Mouse (Mus musculus) left cerebral cortex, adult 2 months (tissue): ENCODE results near the gene Rlbp1. TPM values are rescaled to one million over a fixed set of nuclear protein-coding genes. Genes with fewer than 3 reads are reported as not detected.

Source experiments
- DNase-seq, 2 experiments: peaks; one replicate each; pipeline ENCODE4 v3.0.0; 2021 to 2022; ENCODE audit warnings: low spot score in 2 of 2, mixed read lengths in 1 of 2; ENCODE audit errors: extremely low spot score in 1 of 2
- H3K27ac ChIP-seq: fragments of 200-600 bp; 2 replicates; pipeline ENCODE4 v1.8.1; 2022
- H3K4me3 ChIP-seq: fragments of 200-600 bp; 2 replicates; pipeline ENCODE4 v1.8.1; 2022
- CTCF ChIP-seq: fragments of 200-600 bp; IDR thresholded peaks from 2 replicates; pipeline ENCODE4 v1.8.1; 2022; ENCODE audit warnings: antibody characterized with exemption, mild to moderate bottlenecking, moderate library complexity
- intact Hi-C: fragments of 180-260 bp; cut with DNase I; formaldehyde crosslinking; loops from one replicate; pipeline ENCODE4 v1.15.1; 2025
- total RNA-seq, 2 experiments: library from RNA; stranded (reverse); gene quantifications; 2 replicates each; pipeline ENCODE4 v1.2.3; 2021

The Rlbp1 gene
- total RNA-seq, 2 experiments from 2014 or later: 21.7 to 22.1 TPM

DNA sequence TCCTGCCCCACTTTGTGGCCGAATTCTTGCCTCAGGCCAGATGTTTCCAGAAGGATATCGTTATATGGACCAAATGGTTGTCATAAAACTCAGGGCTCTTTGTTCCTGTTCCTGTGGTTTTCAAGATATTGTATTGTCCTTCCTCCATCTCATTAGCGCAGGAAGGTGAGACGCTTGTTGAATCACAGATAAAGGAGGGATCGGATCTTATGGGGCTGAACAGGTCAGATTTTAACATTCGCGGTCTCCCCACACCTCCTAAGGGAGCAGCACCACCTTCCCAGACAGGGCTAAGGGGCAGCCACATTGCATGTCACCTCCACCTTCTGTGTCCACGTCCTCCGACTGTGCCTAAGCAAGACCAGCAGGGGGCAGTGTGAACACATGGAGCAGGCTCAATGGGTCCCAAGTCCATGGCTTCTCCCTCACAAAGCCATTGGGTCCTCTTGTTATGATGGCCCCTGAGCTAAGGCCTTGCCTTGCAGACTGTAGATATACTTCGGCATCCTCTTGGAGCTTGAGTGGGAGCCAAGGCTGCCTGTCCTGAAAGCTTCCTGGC is 15.4 kb downstream of the Rlbp1 start:
- Histone ChIP-seq H3K27ac (no peak overlapping the region), H3K4me3 (no peak overlapping the region)
- DNase-seq: peak; percentile 71 to 82
- peak; percentile 93 for TF ChIP-seq CTCF
- intact Hi-C loops: loop anchor here (2.0 to 5.0 kb wide), 2 partner anchors 93 to 226 kb away; no protein-coding TSS in a partner anchor

DNA sequence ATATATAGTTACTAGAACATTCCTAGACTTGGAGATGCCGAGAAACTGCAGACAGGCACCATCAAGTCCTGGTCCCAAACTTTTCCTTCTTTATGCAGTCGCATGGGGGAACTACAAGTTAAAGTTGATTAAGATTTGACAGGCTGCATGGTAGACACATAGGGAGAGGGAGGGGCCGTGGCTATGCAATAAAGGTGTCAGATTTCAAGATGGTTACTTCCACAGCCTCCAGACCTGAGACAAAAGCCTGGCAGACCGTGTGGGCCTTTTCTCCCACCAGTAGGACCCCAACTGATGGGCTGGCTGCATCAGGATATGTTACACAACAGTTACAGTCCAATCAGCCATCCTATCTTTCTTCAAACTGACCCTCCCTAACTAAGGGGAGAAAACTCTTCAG is 17.4 kb downstream of the Rlbp1 start:
- intact Hi-C loops: no loop called here
- H3K4me3 ChIP-seq: no peak overlapping the region
- DNase-seq: no peak
- no peak overlapping the region for H3K27ac ChIP-seq
- TF ChIP-seq CTCF: no peak

DNA sequence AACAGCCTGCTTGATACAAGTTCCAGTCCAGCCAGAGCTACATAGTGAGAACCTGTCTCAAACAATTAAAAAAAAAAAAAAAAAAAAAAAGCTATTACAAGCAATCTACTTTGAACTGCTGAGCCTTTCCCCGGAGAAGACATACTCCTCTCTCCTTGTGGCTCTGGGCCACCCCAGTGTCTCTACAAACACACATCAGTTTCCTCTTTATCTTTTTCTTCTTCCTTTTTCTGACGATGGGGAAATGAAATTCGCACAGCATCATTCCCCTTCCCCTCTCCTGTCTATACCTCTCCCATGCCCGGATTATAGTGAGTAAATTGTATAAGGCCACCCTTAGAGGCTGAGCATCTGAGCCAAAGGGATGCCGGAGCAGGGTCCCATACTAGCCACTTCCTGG is 18.2 kb downstream of the Rlbp1 start:
- Histone ChIP-seq H3K4me3 (no peak overlapping the region), H3K27ac (no peak overlapping the region)
- intact Hi-C loops: no loop called here
- no peak for DNase-seq
- no peak for TF ChIP-seq CTCF

DNA sequence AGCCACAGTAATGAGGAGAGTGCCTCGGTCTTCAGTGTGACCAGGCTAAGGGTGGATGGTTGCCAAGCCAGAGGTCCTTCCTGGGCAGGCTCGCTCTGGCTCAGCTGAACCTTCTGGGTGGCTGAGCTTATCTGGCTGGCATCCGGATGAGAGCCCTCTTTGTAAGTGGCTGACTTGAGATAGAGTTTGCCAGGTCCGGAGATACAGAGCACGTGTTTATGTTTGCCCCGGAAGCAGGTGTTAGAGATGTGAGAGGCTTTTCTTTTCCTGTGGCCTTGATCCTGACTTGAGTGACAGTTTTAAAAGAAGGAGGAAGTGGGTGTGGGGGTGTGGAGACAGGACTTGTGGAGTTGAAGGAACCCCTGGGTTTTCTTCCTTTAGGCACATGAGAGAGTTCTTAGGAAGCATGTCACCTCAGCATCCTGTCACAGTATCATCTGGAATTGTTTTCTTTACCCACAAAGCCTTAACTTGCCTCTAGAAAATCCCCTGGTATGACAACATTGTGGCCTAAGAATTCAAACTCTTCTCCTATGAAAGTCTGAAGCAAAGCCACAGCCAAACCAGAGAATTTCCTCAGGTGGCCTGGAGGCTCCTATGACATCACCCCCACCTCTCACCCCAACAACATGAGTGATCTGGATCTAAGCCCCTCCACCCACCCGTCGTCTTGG is 23.3 kb downstream of the Rlbp1 start:
- Histone ChIP-seq H3K4me3 (no peak overlapping the region), H3K27ac (peak overlapping the region; percentile 79)
- no peak for TF ChIP-seq CTCF
- no peak for DNase-seq
- intact Hi-C loops: no loop called here

DNA sequence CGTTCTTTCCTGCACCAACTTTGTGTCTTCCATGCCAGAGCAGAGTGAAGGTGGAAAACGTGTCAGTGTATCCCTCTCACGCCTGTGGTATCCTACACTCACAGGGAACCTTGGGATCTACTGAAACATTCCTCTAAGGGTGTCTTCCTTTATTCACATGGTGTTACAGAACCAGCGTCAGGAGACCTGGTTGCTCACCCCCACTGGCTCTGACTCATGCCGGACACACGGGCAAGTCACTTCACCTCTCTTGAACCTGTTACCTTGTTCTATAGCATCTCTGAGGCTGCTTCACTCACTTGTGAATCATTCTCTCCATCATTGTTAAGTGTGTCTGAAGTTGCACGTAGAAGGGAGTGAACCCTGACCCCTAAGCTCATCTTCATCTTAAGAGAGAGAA is 24.0 kb downstream of the Rlbp1 start:
- no peak for TF ChIP-seq CTCF
- no peak for DNase-seq
- Histone ChIP-seq H3K27ac (peak overlapping the region; percentile 79), H3K4me3 (no peak overlapping the region)
- intact Hi-C loops: no loop called here

DNA sequence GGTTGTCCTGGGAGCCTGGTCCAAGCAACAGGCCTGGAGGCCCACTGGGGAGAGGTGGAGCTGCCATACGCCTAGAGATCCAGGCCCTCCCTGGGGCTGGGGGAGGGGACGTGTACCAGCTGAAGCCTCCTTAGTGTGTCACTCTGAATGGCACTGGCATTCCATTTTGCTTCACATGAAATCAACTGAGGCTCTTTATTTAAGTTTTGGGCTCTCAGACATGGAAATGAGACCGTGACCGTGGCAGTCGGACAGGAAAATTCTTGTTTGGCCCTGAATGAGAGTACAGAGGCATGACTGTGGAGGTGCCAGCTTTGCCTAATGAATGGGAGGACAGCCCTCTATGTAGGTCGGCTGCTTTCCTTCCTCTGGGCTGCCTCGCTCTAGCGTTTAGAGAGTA is 24.6 kb downstream of the Rlbp1 start:
- TF ChIP-seq CTCF: no peak
- Histone ChIP-seq H3K27ac (peak overlapping the region; percentile 79), H3K4me3 (no peak overlapping the region)
- intact Hi-C loops: no loop called here
- DNase-seq: no peak

DNA sequence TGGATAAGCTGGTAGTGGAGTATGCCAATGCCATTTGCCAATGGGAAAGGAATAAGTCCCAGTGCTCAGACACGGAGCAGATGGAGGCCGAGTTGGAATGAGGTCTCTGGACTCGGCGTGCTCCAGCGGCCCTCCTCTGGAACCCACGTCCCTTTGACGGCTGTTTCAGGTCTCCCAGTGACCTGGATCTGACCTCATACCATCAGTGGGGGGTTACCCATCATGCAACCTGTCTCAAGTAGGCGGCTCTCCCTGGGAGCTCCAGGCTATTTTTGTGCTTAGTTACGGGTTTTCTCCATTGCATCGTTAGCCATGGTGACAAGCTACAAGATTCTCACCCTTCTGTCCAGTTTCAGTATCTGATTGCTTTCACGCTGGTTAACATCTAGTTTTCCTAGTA is 26.8 kb downstream of the Rlbp1 start:
- DNase-seq: no peak
- intact Hi-C loops: no loop called here
- no peak overlapping the region for H3K4me3 ChIP-seq
- TF ChIP-seq CTCF: no peak
- H3K27ac ChIP-seq: peak overlapping the region; percentile 84

DNA sequence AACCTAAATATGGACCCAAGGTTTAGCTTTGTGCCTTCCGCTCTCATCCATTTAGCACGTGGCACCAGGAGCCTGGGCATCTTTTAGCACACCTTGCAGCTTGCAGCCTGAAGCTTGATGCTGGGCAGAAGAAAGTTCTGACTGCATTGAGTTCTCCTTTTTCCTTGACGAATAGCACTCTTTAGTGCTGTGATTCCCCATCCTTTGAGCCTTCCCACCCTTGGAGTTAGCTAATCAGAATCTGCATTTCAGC is 27.7 kb downstream of the Rlbp1 start:
- Histone ChIP-seq H3K4me3 (no peak overlapping the region), H3K27ac (peak overlapping the region; percentile 84)
- DNase-seq: no peak
- no peak for TF ChIP-seq CTCF
- intact Hi-C loops: loop anchor here (2.0 kb wide), 1 partner anchor 88 kb away; no protein-coding TSS in a partner anchor

DNA sequence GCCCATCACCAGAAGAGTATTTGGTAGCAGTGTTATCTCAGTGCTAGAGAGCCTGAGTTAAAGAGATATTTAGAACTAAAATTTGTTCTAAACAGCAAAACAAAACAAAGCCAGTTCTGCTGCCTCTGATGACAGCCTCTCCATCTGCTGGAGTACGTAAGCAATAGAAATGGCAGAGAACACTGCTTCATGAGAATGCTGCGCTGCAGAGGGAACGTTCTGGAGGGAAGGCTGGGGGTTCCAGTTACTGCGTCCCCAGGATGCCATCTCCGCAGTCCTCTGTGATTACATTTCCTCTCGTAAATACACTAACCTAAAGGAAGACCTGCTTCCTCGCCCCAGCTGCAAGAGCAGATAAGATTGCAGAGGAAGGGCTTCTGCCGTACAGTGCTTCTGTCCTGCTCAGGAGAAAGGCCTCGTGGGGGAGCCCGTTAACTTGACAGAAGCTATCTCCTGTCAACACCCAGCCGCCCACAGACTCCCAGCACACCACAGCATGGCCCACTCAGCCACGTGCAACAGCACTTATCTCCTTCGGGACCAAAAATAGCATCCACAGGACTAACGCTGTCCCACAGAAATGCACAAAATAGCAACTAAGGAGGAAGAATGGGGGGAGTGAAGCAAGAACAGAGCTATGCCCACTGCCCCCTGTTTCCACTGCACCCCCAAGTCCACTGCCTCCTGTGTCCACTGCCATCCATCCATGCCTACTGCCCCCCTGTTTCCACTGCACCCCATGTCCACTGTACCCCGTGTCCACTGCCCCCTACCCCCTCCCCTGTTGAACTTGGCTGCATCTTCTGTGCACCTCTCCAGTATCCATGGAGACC is 28.3 kb downstream of the Rlbp1 start:
- Histone ChIP-seq H3K4me3 (no peak overlapping the region), H3K27ac (peak overlapping the region; percentile 84)
- intact Hi-C loops: loop anchor here (2.0 kb wide), 1 partner anchor 88 kb away; no protein-coding TSS in a partner anchor
- peak; percentile 83 for DNase-seq
- TF ChIP-seq CTCF: no peak; the same call in 1 of the 2 replicates

DNA sequence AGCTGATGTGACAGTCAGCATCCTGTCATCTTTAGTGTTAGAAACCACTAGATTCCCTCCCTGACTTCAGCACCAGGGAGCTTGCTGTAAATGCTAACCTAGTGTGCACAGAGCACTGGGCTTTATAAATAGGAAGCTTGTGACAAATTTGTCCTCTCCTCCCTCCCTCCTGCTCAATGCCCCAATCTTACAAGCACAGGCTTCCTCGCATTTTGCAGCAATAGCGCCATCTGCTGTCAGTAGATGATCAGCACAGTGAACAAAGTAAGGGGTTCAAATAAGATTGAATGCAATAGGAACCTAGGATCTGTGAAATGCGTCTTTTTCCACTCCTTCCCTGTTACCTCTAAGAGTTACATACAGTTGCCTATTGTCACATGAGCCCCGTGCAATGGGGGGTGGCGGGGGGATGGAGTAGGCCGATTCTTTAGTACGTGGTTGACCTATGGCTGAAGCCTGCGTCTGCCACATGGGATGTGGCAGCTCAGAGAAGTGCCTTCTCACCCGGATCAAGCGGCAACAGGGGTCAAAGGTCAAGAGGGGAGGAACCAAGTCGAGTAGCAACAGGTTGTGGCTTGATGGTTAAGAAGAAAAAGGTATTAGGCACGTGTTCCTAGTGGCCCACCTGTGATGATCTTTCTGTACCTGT is 37.0 kb downstream of the Rlbp1 start:
- peak; percentile 88 for TF ChIP-seq CTCF
- no peak overlapping the region for H3K4me3 ChIP-seq
- DNase-seq: peak; percentile 81 to 82
- H3K27ac ChIP-seq: peak overlapping the region; percentile 87
- intact Hi-C loops: loop anchor here (1.0 to 5.0 kb wide), 3 partner anchors 104 to 428 kb away; no protein-coding TSS in a partner anchor

DNA sequence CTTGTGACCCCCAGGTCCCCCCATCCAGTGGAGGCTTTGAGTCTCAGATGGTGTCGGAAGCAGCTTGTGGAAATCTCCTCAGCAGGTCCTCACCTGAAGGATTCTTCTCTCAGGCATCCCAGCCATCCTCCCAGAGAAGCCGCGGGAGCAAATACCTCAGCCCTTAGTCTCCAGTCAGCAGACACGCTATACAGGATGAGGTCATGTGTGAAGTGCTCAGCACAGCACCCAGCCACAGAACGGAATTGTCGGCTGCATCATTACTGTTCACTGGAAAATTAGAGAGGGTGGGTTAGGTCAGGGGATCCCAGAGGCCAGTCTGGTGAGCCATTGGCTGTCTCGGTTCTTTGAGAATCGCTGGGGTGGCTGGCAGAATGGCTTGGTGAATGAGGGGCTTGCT is 38.0 kb downstream of the Rlbp1 start:
- TF ChIP-seq CTCF: no peak
- peak overlapping the region; percentile 87 for H3K27ac ChIP-seq
- no peak for DNase-seq
- H3K4me3 ChIP-seq: no peak overlapping the region
- intact Hi-C loops: loop anchor here (5.0 kb wide), 1 partner anchor 427 kb away; no protein-coding TSS in a partner anchor
